Mouse (Mus musculus): Measurements from ENCODE around the gene Dnm1.

Gene Dnm1

DNA sequence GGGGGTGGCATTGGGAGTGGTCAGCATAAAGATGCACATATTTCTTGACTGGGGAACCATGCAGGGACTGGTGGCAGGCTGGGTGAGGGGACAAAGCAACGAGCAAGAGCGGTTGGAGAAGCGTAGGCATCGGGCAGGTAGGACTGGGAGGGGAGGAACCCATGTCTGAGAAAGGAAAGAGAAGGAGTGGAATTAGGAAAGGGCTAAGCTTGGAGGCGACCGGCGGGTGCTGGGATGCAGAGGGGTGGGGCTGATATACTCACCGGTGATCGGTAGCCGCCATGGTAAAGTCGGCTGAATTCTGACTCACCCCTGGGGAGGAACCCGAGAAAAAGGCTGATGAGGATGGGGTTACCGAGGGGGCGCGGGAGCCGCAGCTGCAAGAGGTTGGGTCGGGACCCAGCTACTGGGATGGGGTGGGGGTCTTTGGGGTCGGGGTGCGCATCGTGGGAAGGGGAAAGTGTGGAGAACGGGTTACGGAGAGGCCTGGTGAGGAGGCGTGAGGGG is 65.8 kb downstream of the Dnm1 start, which contains the start of gene Golga2:
TSS of gene Golga2 (plus strand) at position 51 of the 507 bp plus-strand sequence.
- peak in 1 of 2 experiments; percentile 13 for DNase-seq (ENCODE audit: low read depth in 2 of 2, low spot score in 2 of 2)

DNA sequence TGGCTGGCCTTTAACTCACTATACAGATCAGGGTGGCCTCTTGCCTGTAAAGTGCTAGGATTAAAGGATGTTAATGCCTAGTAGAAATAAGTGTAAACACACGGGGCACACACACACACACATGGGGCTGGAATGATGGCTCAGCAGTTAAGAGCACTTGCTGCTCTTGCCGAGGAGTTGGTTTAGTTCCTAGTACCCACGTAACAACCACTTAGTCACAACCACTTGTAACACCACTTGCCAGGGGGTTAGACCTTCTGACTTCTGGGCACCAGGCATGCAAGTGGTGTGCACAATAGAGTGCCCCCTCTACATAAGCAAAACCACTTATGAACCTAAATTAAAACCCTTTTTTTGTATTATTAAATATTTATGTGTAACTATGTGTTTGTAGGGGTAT is 69.2 kb downstream of the Dnm1 start:
- DNase-seq (ENCODE audit: low read depth in 2 of 2, low spot score in 2 of 2), result no peak

DNA sequence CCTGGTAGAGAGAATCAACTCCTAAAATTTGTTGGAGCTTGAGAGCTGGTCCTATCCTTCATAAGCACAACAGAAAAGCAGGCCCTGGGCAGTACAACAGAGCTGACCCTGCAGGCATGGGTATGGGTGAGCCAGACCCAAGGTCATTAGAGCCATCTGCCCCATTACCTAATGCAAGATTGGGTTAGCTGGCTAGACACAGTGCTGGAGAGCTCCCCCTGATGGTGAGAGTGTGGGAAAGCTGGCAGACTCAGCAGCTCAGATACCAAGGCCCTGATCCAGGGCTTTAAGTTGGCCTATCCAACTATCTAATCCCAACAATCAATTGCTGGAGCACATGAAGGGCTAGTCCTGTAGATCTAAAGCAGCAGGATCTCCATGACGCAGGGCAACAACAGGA is 70.4 kb downstream of the Dnm1 start:
- peak; percentile 27 to 52 for DNase-seq (ENCODE audit: low read depth in 2 of 2, low spot score in 2 of 2)

DNA sequence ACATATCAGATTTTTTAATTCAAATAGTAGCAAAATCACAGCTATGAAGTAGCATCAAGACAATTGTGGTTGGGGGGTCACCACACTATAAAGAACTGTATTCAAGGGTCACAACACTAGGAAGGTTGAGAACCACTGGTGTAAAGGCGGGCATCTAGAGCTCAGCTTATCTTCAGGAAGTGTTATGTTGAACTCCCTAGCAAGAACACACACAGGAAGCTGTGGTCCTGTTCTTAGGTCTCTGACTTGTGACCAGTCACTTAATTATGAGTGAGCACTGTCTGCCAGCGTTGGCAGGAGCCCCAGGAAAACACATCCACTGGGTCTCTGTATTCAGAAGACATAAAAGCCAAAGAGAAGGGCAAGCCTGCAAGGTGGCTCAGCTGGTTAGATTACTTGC is 70.8 kb downstream of the Dnm1 start:
- DNase-seq (ENCODE audit: low read depth in 2 of 2, low spot score in 2 of 2), result no peak

DNA sequence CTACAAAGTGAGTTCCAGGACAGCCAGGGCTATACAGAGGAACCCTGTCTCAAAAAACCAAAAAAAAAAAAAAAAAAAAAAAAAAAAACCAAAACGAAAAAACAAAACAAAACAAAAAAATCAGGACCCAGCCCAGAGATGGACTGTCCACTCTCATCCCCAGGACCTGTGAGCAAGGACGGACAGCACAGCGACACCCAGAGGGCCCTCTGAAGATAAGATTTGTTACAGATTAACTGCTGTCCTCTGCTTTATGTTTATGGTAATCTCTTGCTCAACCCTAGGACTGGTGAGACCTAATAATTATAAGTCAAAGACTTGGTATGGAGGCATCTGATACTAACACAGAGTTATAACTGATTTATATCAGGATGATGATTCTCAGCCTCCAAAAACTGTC is 77.3 kb downstream of the Dnm1 start:
- DNase-seq (ENCODE audit: low read depth in 2 of 2, low spot score in 2 of 2), result no peak

DNA sequence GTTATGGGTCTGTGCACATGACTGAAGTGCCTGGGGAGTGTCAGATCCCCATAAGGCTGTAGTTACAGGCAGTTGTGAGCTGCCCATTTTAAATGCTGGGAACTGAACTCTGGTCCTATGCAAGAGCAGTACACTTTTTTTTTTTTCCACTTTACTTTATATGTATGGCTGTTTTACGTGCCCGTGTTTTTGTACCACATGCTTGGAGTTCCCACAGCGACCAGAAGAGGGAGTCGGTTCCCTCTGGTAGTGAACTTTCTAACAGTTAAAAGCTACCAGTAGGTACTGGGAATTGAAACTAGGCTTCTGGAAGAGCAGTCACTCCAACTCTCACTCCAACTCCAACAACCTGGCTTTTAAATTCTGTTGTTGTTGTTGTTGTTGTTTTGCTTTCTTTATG is 92.5 kb downstream of the Dnm1 start:
- peak; percentile 57 to 77 for DNase-seq (ENCODE audit: low read depth in 2 of 2, low spot score in 2 of 2)

DNA sequence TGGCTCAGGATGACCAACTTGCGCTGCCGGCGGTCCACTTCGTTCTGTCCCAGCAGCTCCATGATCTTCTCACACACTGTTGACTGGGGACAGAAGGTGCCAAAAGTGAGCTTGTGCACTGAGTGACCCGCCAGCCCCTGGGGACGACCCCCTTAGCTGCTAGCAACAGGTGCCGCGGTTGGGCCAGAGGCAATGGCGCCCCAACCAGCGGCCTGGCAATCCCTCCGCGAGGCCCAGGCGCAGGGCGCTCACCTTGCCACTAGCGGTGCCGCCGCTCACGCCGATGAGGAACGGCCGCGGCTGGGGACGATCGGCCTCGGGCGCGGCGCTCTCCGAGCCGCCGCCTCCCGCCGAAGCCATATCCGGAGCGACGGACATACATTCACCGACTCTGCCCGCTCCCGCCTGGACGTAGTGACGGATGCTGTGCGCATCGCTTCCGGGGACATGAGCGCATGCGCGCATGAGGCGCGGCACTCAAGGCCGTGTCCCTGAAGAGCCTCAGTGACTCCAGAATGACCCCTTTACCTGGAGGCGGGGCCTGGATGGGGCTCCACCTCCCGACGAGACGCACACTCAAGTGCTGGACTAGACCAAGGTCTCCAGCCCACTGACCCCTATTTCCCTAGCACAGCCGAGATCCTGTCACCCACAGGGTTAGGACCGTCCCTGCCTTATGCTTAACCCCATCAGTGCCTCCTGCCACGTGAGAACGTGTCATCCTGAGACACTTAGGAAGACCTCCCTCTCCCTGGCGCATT is 93.3 kb downstream of the Dnm1 start, which contains the start of gene Uck1:
TSS of gene Uck1 (minus strand) at position 503 of the 761 bp plus-strand sequence.
- DNase-seq (ENCODE audit: low read depth in 2 of 2, low spot score in 2 of 2), result peak; percentile 76 to 80

DNA sequence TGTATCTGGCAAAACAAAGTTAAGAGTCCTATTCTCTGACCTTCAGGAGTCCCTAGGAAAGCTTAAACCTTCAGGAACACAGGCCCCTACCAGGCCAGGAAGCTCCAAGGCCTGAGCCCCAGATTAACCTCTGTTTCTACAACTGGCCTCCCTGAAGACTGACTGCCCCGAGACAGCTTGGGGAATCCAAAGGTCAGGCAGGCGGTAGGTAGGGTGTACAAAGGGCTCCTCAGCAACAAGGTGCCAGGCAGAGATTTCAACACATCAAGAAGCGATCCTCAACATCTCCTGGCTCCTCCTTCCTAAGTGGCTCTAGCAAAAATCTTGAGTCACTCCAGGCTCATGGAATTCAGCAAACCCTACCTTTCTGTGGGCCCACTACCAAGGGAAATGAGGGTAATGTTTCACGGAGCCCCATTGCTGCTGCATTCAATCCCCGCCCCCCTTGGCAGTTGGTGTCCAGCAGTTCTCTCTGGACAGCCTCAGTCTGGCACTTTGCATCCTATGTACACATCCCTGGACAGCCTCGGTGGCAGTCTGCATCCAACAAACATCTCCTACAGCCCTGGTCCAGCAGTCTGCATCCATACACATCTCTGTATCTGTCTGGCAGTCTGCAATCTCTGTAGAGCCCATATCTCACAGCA is 94.1 kb downstream of the Dnm1 start:
- DNase-seq (ENCODE audit: low read depth in 2 of 2, low spot score in 2 of 2), result no peak

Data from CD8-positive naive resting alpha-beta T cell, adult 2 months (primary cell).